ENCODE assay signal across 7 mouse cellular contexts in genomic region chr4:129696158-129696985, GRCm38 (mm10). TPM values are rescaled to one million over a fixed set of nuclear protein-coding genes. Genes with fewer than 3 reads are reported as not detected.
DNase-seq lines count a peak whose midpoint lies in the region; ATAC-seq and TF ChIP-seq lines count a peak whose summit lies in the region.

Tmem39b (minus strand) TSS chr4:129696838.

- H3K9ac ChIP-seq in embryonic facial prominence, embryonic 12.5 days, result peak within 1 kb of the TSS; percentile 74
- peak within 1 kb of the TSS; percentile 80 for H3K9ac ChIP-seq in limb, embryonic 12.5 days (replicated peaks)
- H3K9ac ChIP-seq in midbrain, embryonic 15.5 days, result peak within 1 kb of the TSS; percentile 71

- H3K4me1 ChIP-seq in embryonic facial prominence, embryonic 12.5 days, result peaks cover 22% of the 10 kb centered on the region
- H3K4me1 ChIP-seq in kidney, adult 2 months (ENCODE audit: control insufficient read depth, insufficient read depth, low read length), result peaks cover 4% of the 10 kb centered on the region; the same call in 1 of the 2 replicates
- H3K4me1 ChIP-seq in limb, embryonic 12.5 days (replicated peaks), result peaks cover 18% of the 10 kb centered on the region
- peaks cover 24% of the 10 kb centered on the region for H3K4me1 ChIP-seq in midbrain, embryonic 15.5 days
- H3K4me1 ChIP-seq in spleen, adult 2 months (ENCODE audit: control insufficient read depth, insufficient read depth, insufficient read length), result no peaks in the 10 kb centered on the region; the same call in 1 of the 2 replicates

- no peak for TF ChIP-seq POLR2A in kidney, adult 2 months (IDR thresholded peaks at IDR 0.05; ENCODE audit: low read depth, low read length)
- no peak for TF ChIP-seq POLR2A in spleen, adult 2 months (IDR thresholded peaks at IDR 0.05; ENCODE audit: low read depth, low read length)

- no peak for TF ChIP-seq CTCF in kidney, adult 2 months (conservative IDR thresholded peaks at IDR 0.05; ENCODE audit: insufficient read depth, insufficient read length, low read depth, low read length)
- TF ChIP-seq CTCF in spleen, adult 2 months (IDR thresholded peaks at IDR 0.05; ENCODE audit: extremely low read depth, insufficient read depth, insufficient read length, insufficient replicate concordance), result no peak

- H3K27ac ChIP-seq in embryonic facial prominence, embryonic 12.5 days, result peak within 1 kb of the TSS; percentile 93
- H3K27ac ChIP-seq in kidney, adult 2 months (ENCODE audit: insufficient read depth, low read depth, low read length), result peak within 1 kb of the TSS; percentile 47
- peak within 1 kb of the TSS; percentile 96 for H3K27ac ChIP-seq in limb, embryonic 12.5 days
- H3K27ac ChIP-seq in midbrain, embryonic 15.5 days, result peak within 1 kb of the TSS; percentile 98
- H3K27ac ChIP-seq in spleen, adult 2 months (ENCODE audit: insufficient read depth, low read length), result peak within 1 kb of the TSS; percentile 65

- H3K4me2 ChIP-seq in embryonic facial prominence, embryonic 12.5 days (replicated peaks), result peak within 1 kb of the TSS; percentile 59
- H3K4me2 ChIP-seq in limb, embryonic 12.5 days, result peak within 1 kb of the TSS; percentile 70
- peak within 1 kb of the TSS; percentile 53 for H3K4me2 ChIP-seq in midbrain, embryonic 15.5 days

- H3K36me3 ChIP-seq in embryonic facial prominence, embryonic 12.5 days, result peaks cover 30% of the 10 kb centered on the region
- H3K36me3 ChIP-seq in kidney, adult 2 months (ENCODE audit: control insufficient read depth, insufficient read depth, low read length), result no peaks in the 10 kb centered on the region
- H3K36me3 ChIP-seq in limb, embryonic 12.5 days, result peaks cover 28% of the 10 kb centered on the region
- H3K36me3 ChIP-seq in midbrain, embryonic 15.5 days (replicated peaks), result peaks cover 17% of the 10 kb centered on the region
- H3K36me3 ChIP-seq in spleen, adult 2 months (ENCODE audit: control insufficient read depth, insufficient read depth, low read length), result peaks cover 12% of the 10 kb centered on the region; the same call in 1 of the 2 replicates

- under 1% methylated on average over 57 of the region's 57 CpGs for WGBS in embryonic facial prominence, embryonic 12.5 days
- WGBS in kidney, adult 2 months, result 2% methylated on average over 55 of the region's 57 CpGs
- under 1% methylated on average over 48 of the region's 57 CpGs for WGBS in limb, embryonic 12.5 days
- WGBS in midbrain, embryonic 15.5 days, result under 1% methylated on average over 56 of the region's 57 CpGs
- WGBS in spleen, adult 2 months, result under 1% methylated on average over 45 of the region's 57 CpGs

- DNase-seq in adrenal gland, postnatal 25 days, result peak; percentile 91
- peak; percentile 93 to 95 for DNase-seq in heart, adult 18-20 months
- DNase-seq in kidney, adult 2 months, result peak; percentile 95
- DNase-seq in spleen, adult 2 months (ENCODE audit: low read depth in 1 of 2, low spot score in 2 of 2), result peak; percentile 56 to 89

- peak within 1 kb of the TSS; percentile 63 for H3K4me3 ChIP-seq in embryonic facial prominence, embryonic 12.5 days
- peak within 1 kb of the TSS; percentile 64 for H3K4me3 ChIP-seq in kidney, adult 2 months (ENCODE audit: insufficient read depth, low read depth, low read length)
- H3K4me3 ChIP-seq in limb, embryonic 12.5 days (replicated peaks), result peak within 1 kb of the TSS; percentile 67
- H3K4me3 ChIP-seq in midbrain, embryonic 15.5 days, result peak within 1 kb of the TSS; percentile 68
- H3K4me3 ChIP-seq in spleen, adult 2 months (ENCODE audit: extremely low read depth, insufficient read depth, insufficient read length), result peak within 1 kb of the TSS; percentile 93

- no peaks in the 10 kb centered on the region for H3K27me3 ChIP-seq in embryonic facial prominence, embryonic 12.5 days
- no peaks in the 10 kb centered on the region for H3K27me3 ChIP-seq in kidney, adult 2 months (replicated peaks; ENCODE audit: control insufficient read depth, insufficient read depth, low read length)
- no peaks in the 10 kb centered on the region for H3K27me3 ChIP-seq in limb, embryonic 12.5 days
- H3K27me3 ChIP-seq in midbrain, embryonic 15.5 days (replicated peaks), result no peaks in the 10 kb centered on the region
- no peaks in the 10 kb centered on the region for H3K27me3 ChIP-seq in spleen, adult 2 months (ENCODE audit: control insufficient read depth, insufficient read depth, low read length)

- H3K9me3 ChIP-seq in embryonic facial prominence, embryonic 12.5 days, result no peaks in the 10 kb centered on the region
- no peaks in the 10 kb centered on the region for H3K9me3 ChIP-seq in limb, embryonic 12.5 days
- H3K9me3 ChIP-seq in midbrain, embryonic 15.5 days, result no peaks in the 10 kb centered on the region

- peak; percentile 85 for ATAC-seq in embryonic facial prominence, embryonic 12.5 days (ENCODE audit: insufficient number of reproducible peaks, insufficient read depth, low FRiP score, low TSS enrichment)
- ATAC-seq in limb, embryonic 12.5 days (ENCODE audit: insufficient number of reproducible peaks, insufficient read depth, low FRiP score, low TSS enrichment, low read depth), result peak; percentile 85
- peak; percentile 90 for ATAC-seq in midbrain, embryonic 15.5 days (replicated peaks)

RNA-seq across cellular contexts. Expression of gene Tmem39b, which starts in this region (rescaled TPM):
- 10.1 and 14.8 TPM in 2 replicates for total RNA-seq in adrenal gland, postnatal 25 days (2021)
- 16.5 and 18.7 TPM in 2 replicates for polyA plus RNA-seq in embryonic facial prominence, embryonic 12.5 days (2016; fragmentation: Nextera tagmentation; extraction: Ambion mirVana)
- 1 to 10 TPM; 4.1 to 4.5 TPM for total RNA-seq in heart, adult 18-20 months (2021)
- 28.5 and 34.0 TPM in 2 replicates for polyA plus RNA-seq in kidney, adult 2 months (2012; rRNA removed)
- polyA plus RNA-seq in limb, embryonic 12.5 days (2016; fragmentation: Nextera tagmentation; extraction: Ambion mirVana), result 15.4 and 16.8 TPM in 2 replicates
- polyA plus RNA-seq in midbrain, embryonic 15.5 days (2015; fragmentation: Nextera tagmentation; extraction: Ambion mirVana), result 18.1 and 20.9 TPM in 2 replicates
- polyA plus RNA-seq in spleen, adult 2 months (2012; rRNA removed), result 28.4 and 33.9 TPM in 2 replicates

Comparison
In these comparisons a context has a peak if more than half of its experiments do, and no peak if none do; other contexts are left out.
1. Peak in every context shown above with its lines: DNase-seq, ATAC-seq, H3K4me3 ChIP-seq and H3K27ac ChIP-seq.
2. H3K27ac ChIP-seq: peak in every context shown above with its lines; median percentile 98 in midbrain, embryonic 15.5 days; 96 in limb, embryonic 12.5 days; 93 in embryonic facial prominence, embryonic 12.5 days; 65 in spleen, adult 2 months; 47 in kidney, adult 2 months.